Mouse (Mus musculus): Measurements from ENCODE around the gene Eea1. TPM values are rescaled to one million over a fixed set of nuclear protein-coding genes. Genes with fewer than 3 reads are reported as not detected.

Gene Eea1
- polyA plus RNA-seq, 1 experiment from 2014 or later: 45.9 TPM

GRCm38 (mm10) chr10:95971341-95971740 lies 30.9 kb downstream of the Eea1 start:
- WGBS (ENCODE audit: missing documents): 71% methylated on average over 4 of the region's 4 CpGs
- H3K4me3 ChIP-seq (ENCODE audit: inconsistent target): peak overlapping the region; percentile 16; the same call in 1 of the 2 replicates
- peaks cover 20% of the 10 kb centered on the region for H3K36me3 ChIP-seq (ENCODE audit: inconsistent target)
- peak overlapping the region; percentile 52 for H3K27ac ChIP-seq
- H3K79me2 ChIP-seq (ENCODE audit: inconsistent target): peaks cover 100% of the 10 kb centered on the region

- whole genome bisulfite sequencing (ENCODE audit: missing documents): 93% methylated on average over 3 of the region's 3 CpGs
- peak overlapping the region; percentile 52; the same call in 1 of the 2 replicates for H3K27ac ChIP-seq
Observed at GRCm38 (mm10) chr10:95971942-95972341, 31.5 kb downstream of the Eea1 start.

GRCm38 (mm10) chr10:95974462-95974861 lies 34.0 kb downstream of the Eea1 start:
- 94% methylated on average over 3 of the region's 3 CpGs for WGBS (ENCODE audit: missing documents)
- H3K27ac ChIP-seq: no peak overlapping the region
- peaks cover 100% of the 10 kb centered on the region for H3K79me2 ChIP-seq (ENCODE audit: inconsistent target)
- no peak overlapping the region for H3K4me3 ChIP-seq (ENCODE audit: inconsistent target)
- H3K36me3 ChIP-seq (ENCODE audit: inconsistent target): peaks cover 35% of the 10 kb centered on the region

More at GRCm38 (mm10) chr10:95971942-95972341, 31.5 kb downstream of the Eea1 start:
- H3K79me2 ChIP-seq (ENCODE audit: inconsistent target): peaks cover 100% of the 10 kb centered on the region
- H3K36me3 ChIP-seq (ENCODE audit: inconsistent target): peaks cover 25% of the 10 kb centered on the region
- H3K4me3 ChIP-seq (ENCODE audit: inconsistent target): no peak overlapping the region

- H3K36me3 ChIP-seq (ENCODE audit: inconsistent target): peaks cover 42% of the 10 kb centered on the region
- no peak overlapping the region for H3K4me3 ChIP-seq (ENCODE audit: inconsistent target)
- no peak overlapping the region for H3K27ac ChIP-seq
- H3K79me2 ChIP-seq (ENCODE audit: inconsistent target): peaks cover 98% of the 10 kb centered on the region
- WGBS (ENCODE audit: missing documents): 100% methylated on average over 2 of the region's 2 CpGs
Observed at GRCm38 (mm10) chr10:95976798-95977197, 36.3 kb downstream of the Eea1 start.

GRCm38 (mm10) chr10:95989731-95990130 lies 49.3 kb downstream of the Eea1 start:
- Histone ChIP-seq H3K4me3 (ENCODE audit: inconsistent target) (no peak overlapping the region), H3K27ac (no peak overlapping the region), H3K36me3 (ENCODE audit: inconsistent target) (peaks cover 8% of the 10 kb centered on the region), H3K79me2 (ENCODE audit: inconsistent target) (peaks cover 46% of the 10 kb centered on the region)
- WGBS (ENCODE audit: missing documents): 100% methylated on average over 1 of the region's 1 CpGs

- Histone ChIP-seq H3K79me2 (ENCODE audit: inconsistent target) (peaks cover 36% of the 10 kb centered on the region), H3K4me3 (ENCODE audit: inconsistent target) (no peak overlapping the region), H3K27ac (no peak overlapping the region), H3K36me3 (ENCODE audit: inconsistent target) (peaks cover 11% of the 10 kb centered on the region)
- WGBS (ENCODE audit: missing documents): 100% methylated on average over 1 of the region's 1 CpGs
Observed at GRCm38 (mm10) chr10:95991176-95991575, 50.7 kb downstream of the Eea1 start.

- Histone ChIP-seq H3K4me3 (ENCODE audit: inconsistent target) (no peak overlapping the region), H3K79me2 (ENCODE audit: inconsistent target) (peaks cover 11% of the 10 kb centered on the region; the same call in 1 of the 2 replicates), H3K27ac (peak overlapping the region; percentile 64), H3K36me3 (ENCODE audit: inconsistent target) (peaks cover 36% of the 10 kb centered on the region)
- 45% methylated on average over 5 of the region's 5 CpGs for WGBS (ENCODE audit: missing documents)
Observed at GRCm38 (mm10) chr10:96000904-96001303, 60.5 kb downstream of the Eea1 start.

- peak overlapping the region; percentile 98 for H3K27ac ChIP-seq
- H3K79me2 ChIP-seq (ENCODE audit: inconsistent target): peaks cover 7% of the 10 kb centered on the region; the same call in 1 of the 2 replicates
- no peak overlapping the region for H3K4me3 ChIP-seq (ENCODE audit: inconsistent target)
- H3K36me3 ChIP-seq (ENCODE audit: inconsistent target): peaks cover 70% of the 10 kb centered on the region
Observed at GRCm38 (mm10) chr10:96015738-96016137, 75.3 kb downstream of the Eea1 start.

GRCm38 (mm10) chr10:96017418-96017817 lies 77.0 kb downstream of the Eea1 start:
- H3K4me3 ChIP-seq (ENCODE audit: inconsistent target): no peak overlapping the region
- H3K27ac ChIP-seq: peak overlapping the region; percentile 98
- H3K36me3 ChIP-seq (ENCODE audit: inconsistent target): peaks cover 65% of the 10 kb centered on the region
- peaks cover 7% of the 10 kb centered on the region; the same call in 1 of the 2 replicates for H3K79me2 ChIP-seq (ENCODE audit: inconsistent target)
- WGBS (ENCODE audit: missing documents): 81% methylated on average over 2 of the region's 2 CpGs

GRCm38 (mm10) chr10:96033356-96033984 lies 93.0 kb downstream of the Eea1 start:
- no peaks in the 10 kb centered on the region for H3K79me2 ChIP-seq (ENCODE audit: inconsistent target)
- peaks cover 49% of the 10 kb centered on the region for H3K36me3 ChIP-seq (ENCODE audit: inconsistent target)
- H3K4me3 ChIP-seq (ENCODE audit: inconsistent target): no peak overlapping the region
- WGBS (ENCODE audit: missing documents): 84% methylated on average over 9 of the region's 10 CpGs
- no peak overlapping the region for H3K27ac ChIP-seq

GRCm38 (mm10) chr10:96034106-96034505 lies 93.7 kb downstream of the Eea1 start:
- Histone ChIP-seq H3K36me3 (ENCODE audit: inconsistent target) (peaks cover 51% of the 10 kb centered on the region), H3K27ac (no peak overlapping the region), H3K4me3 (ENCODE audit: inconsistent target) (no peak overlapping the region), H3K79me2 (ENCODE audit: inconsistent target) (no peaks in the 10 kb centered on the region)
- 93% methylated on average over 2 of the region's 3 CpGs for WGBS (ENCODE audit: missing documents)

GRCm38 (mm10) chr10:96035951-96036350 lies 95.5 kb downstream of the Eea1 start:
- Histone ChIP-seq H3K4me3 (ENCODE audit: inconsistent target) (no peak overlapping the region), H3K27ac (no peak overlapping the region), H3K79me2 (ENCODE audit: inconsistent target) (no peaks in the 10 kb centered on the region), H3K36me3 (ENCODE audit: inconsistent target) (peaks cover 54% of the 10 kb centered on the region)

GRCm38 (mm10) chr10:96044216-96044615 lies 103.8 kb downstream of the Eea1 start:
- no peaks in the 10 kb centered on the region for H3K79me2 ChIP-seq (ENCODE audit: inconsistent target)
- H3K36me3 ChIP-seq (ENCODE audit: inconsistent target): peaks cover 60% of the 10 kb centered on the region
- H3K27ac ChIP-seq: no peak overlapping the region
- 97% methylated on average over 2 of the region's 2 CpGs for WGBS (ENCODE audit: missing documents)
- H3K4me3 ChIP-seq (ENCODE audit: inconsistent target): no peak overlapping the region

GRCm38 (mm10) chr10:96047960-96048536 lies 107.6 kb downstream of the Eea1 start:
- Histone ChIP-seq H3K36me3 (ENCODE audit: inconsistent target) (peaks cover 25% of the 10 kb centered on the region), H3K79me2 (ENCODE audit: inconsistent target) (no peaks in the 10 kb centered on the region), H3K27ac (no peak overlapping the region), H3K4me3 (ENCODE audit: inconsistent target) (no peak overlapping the region)
- 88% methylated on average over 9 of the region's 9 CpGs for WGBS (ENCODE audit: missing documents)

GRCm38 (mm10) chr10:96048550-96048949 lies 108.1 kb downstream of the Eea1 start:
- peaks cover 20% of the 10 kb centered on the region for H3K36me3 ChIP-seq (ENCODE audit: inconsistent target)
- H3K27ac ChIP-seq: no peak overlapping the region
- 98% methylated on average over 3 of the region's 3 CpGs for WGBS (ENCODE audit: missing documents)
- H3K79me2 ChIP-seq (ENCODE audit: inconsistent target): no peaks in the 10 kb centered on the region
- H3K4me3 ChIP-seq (ENCODE audit: inconsistent target): no peak overlapping the region
